Mouse (Mus musculus): ENCODE measurements at regions not wholly inside any gene's neighbourhood (a gene's known extent, or its start where the extent isn't known, plus 50 kb on each side); places are given as distances from the start of the nearest gene placed in this dataset.

- no peak for DNase-seq (ENCODE audit: low spot score in 2 of 2)
Observed at GRCm38 (mm10) chr2:72751441-72751840, 228.8 kb downstream of the Sp3 start.

GRCm38 (mm10) chr2:72752624-72753176, 227.5 kb downstream of the Sp3 start:
- DNase-seq (ENCODE audit: low spot score in 2 of 2): no peak

GRCm38 (mm10) chr2:72753788-72754713, 226.2 kb downstream of the Sp3 start:
- no peak for DNase-seq (ENCODE audit: low spot score in 2 of 2)

GRCm38 (mm10) chr2:72763454-72763853, 216.8 kb downstream of the Sp3 start:
- no peak for DNase-seq (ENCODE audit: low spot score in 2 of 2)

GRCm38 (mm10) chr2:72769030-72769630, 211.1 kb downstream of the Sp3 start:
- no peak for DNase-seq (ENCODE audit: low spot score in 2 of 2)

- DNase-seq (ENCODE audit: low spot score in 2 of 2): no peak
Observed at GRCm38 (mm10) chr2:72773401-72773800, 206.8 kb downstream of the Sp3 start.

- no peak for DNase-seq (ENCODE audit: low spot score in 2 of 2)
Observed at GRCm38 (mm10) chr2:72777330-72777729, 202.9 kb downstream of the Sp3 start.

GRCm38 (mm10) chr2:72777806-72778510, 202.3 kb downstream of the Sp3 start:
- no peak for DNase-seq (ENCODE audit: low spot score in 2 of 2)

GRCm38 (mm10) chr2:72779268-72780163, 200.7 kb downstream of the Sp3 start:
- no peak for DNase-seq (ENCODE audit: low spot score in 2 of 2)

- DNase-seq (ENCODE audit: low spot score in 2 of 2): peak in 1 of 2 experiments; percentile 5
Observed at GRCm38 (mm10) chr2:72781369-72782275, 198.6 kb downstream of the Sp3 start.

GRCm38 (mm10) chr2:72782355-72782754, 197.9 kb downstream of the Sp3 start:
- DNase-seq (ENCODE audit: low spot score in 2 of 2): no peak

GRCm38 (mm10) chr2:72785365-72786043, 194.7 kb downstream of the Sp3 start:
- no peak for DNase-seq (ENCODE audit: low spot score in 2 of 2)

- no peak for DNase-seq (ENCODE audit: low spot score in 2 of 2)
Observed at GRCm38 (mm10) chr2:72786044-72786737, 194.1 kb downstream of the Sp3 start.

GRCm38 (mm10) chr2:72787616-72788015, 192.6 kb downstream of the Sp3 start:
- no peak for DNase-seq (ENCODE audit: low spot score in 2 of 2)

- no peak for DNase-seq (ENCODE audit: low spot score in 2 of 2)
Observed at GRCm38 (mm10) chr2:72791496-72791895, 188.8 kb downstream of the Sp3 start.

- DNase-seq (ENCODE audit: low spot score in 2 of 2): no peak
Observed at GRCm38 (mm10) chr2:72793424-72793823, 186.8 kb downstream of the Sp3 start.

GRCm38 (mm10) chr2:72794501-72794900, 185.7 kb downstream of the Sp3 start:
- no peak for DNase-seq (ENCODE audit: low spot score in 2 of 2)

GRCm38 (mm10) chr2:72797002-72797718, 183.1 kb downstream of the Sp3 start:
- no peak for DNase-seq (ENCODE audit: low spot score in 2 of 2)
